Mouse (Mus musculus): ENCODE results near the gene Ptprm.
"Not testable (repeated sequence)": the region's sequence is repeated elsewhere in the genome, so short reads cannot be mapped to it uniquely, and the experiment has no call there.

Gene Ptprm

DNA sequence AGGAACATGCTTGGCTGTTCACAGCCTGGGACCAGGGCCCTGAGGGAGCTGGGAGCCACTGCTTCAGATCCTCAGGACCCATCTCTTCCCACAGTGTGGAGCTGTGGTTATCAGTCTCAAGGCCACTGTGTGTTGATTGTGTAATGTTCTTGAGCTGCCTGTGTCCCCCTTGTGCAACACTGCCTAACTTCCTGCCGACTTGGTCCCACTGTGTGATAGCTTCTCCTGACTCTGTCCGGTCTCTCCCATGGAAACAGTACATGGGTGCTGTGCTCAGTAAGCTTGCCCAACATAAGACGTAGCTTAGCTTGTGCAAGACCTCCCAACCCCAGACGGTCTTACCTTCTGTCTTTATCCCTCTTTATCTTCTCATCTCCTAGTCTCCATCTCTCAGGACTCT, 507.2 kb downstream of the Ptprm start:
- not testable (repeated sequence) for DNase-seq

DNA sequence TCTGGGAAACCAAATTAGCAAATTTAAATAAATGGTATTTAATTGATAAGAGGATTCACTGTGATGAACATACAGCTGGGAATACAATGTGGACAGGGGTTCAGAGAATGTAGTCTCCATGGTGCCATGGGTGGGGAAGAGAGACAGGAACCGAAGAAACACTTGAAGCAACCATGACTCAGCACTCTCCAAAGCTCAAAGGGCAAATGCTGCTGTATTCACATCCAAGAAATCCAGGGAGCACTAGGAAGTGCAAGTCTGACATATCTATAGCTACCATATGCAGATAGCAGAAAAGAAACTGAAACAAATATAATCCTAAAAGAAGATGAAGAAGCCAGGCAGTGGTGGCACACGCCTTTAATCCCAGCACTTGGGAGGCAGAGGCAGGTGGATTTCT, 531.9 kb downstream of the Ptprm start:
- DNase-seq, result no peak

DNA sequence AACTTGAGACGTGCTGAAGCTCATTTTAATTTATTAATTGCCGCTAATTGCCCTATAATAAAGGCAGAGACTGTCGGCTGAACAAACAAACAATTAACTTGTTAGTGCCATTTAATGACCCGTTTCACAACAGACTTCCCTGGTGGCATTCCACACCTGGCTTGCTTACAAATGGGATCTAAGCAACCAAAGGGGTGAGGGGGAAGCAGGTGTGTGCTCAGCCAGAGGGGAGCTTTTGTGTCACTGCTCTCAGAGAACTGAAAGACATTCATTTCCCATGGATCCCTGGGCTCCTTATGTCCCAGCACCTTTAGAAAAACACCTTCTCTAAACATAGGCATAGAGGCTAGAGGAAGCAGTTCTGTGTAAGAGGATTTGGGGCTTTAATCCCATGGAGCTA, 536.9 kb downstream of the Ptprm start:
- DNase-seq, result no peak

DNA sequence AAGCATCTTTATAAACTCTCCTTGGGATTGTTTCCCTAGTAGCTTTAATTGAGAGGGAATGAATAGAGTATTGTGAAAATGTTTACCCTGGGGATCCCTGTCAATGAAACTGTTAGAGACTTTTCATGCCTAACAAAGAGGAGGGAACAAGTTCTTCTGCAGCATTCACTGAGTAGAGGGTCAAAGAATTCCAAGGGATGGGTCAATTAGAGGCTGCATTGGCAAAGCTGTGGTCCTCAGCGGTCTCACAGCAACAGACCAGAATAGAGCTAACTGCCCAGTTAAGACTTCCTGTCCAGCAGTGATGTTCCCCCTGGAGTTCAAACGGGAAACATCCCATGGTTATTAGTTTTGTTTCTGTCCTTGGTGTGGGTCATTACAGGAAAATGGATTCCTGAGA, 538.3 kb downstream of the Ptprm start:
- DNase-seq, result no peak

DNA sequence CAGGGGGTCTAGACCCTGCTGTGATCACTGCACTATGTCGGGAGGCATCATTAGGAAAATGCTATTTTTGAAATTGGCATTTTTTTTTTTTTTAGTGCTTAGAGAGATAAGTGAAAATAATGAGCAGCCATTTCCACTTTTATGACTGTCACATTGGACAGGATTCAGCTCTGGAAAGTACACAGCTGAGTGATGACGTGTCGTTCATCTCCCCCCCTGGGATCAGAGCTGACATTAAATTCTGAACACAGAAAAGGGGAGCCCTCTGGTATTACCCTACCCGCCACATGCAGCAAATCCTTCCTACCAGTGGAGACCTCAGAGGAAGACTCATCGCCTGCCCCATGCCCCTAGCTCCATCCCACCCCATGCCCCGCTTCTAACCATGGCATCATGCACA, 540.5 kb downstream of the Ptprm start:
- no peak for DNase-seq

DNA sequence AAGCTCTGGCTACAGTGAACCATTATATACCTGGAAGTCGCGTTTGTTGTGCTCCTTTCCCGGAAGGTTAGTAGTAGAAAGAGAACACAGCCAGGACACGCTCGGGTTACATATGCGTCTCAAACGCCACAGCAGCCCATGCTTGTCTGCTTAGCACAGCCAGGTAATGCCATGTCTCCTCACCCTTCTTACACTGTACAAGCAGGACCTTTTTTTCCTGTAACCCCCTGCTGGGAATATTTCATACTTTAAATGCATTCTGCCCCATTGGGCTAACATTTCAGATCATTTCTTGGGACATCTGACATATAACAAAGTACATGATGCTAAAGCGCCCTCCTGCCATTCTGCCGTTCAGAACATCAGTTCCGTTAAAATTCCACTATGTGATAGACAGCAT, 540.9 kb downstream of the Ptprm start:
- DNase-seq, result no peak

DNA sequence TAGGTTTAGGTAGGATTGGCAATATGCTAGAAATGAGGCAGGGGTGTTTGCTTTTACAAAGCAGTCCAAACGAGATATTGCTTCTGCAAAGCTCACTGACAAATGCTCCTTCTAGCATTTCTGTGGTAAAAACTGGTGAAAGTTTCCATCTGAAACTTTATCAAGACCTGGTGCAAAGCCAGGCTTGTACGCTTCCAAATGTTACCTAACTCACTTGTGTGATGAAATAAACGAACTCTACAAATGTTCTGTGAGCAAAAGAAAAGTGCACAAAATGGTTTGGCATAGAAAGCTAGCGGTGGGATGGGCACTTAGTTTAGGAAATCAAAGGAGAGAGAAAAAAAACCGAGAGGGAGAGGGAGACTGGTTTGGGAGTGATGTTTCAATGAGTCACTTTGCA, 544.5 kb downstream of the Ptprm start:
- DNase-seq, result no peak

DNA sequence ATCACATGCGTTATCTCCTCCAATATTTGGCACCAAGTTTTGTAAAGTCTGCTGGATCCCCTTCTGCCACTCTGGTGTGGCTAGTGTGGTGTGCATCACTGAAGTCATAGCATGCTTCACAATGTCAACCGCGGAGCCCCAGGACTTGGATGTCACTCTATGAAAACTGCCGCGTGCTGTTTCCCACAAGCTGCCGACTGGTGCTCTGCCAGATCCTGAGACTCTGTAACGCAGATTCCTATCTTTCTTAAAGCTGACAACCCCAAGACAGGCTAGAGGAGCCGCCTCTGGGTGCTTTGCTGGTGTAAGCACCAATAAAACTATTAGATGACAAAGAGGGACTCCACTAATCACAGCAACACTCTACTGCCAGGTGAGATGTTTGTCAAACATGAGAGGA, 546.1 kb downstream of the Ptprm start:
- DNase-seq, result no peak

DNA sequence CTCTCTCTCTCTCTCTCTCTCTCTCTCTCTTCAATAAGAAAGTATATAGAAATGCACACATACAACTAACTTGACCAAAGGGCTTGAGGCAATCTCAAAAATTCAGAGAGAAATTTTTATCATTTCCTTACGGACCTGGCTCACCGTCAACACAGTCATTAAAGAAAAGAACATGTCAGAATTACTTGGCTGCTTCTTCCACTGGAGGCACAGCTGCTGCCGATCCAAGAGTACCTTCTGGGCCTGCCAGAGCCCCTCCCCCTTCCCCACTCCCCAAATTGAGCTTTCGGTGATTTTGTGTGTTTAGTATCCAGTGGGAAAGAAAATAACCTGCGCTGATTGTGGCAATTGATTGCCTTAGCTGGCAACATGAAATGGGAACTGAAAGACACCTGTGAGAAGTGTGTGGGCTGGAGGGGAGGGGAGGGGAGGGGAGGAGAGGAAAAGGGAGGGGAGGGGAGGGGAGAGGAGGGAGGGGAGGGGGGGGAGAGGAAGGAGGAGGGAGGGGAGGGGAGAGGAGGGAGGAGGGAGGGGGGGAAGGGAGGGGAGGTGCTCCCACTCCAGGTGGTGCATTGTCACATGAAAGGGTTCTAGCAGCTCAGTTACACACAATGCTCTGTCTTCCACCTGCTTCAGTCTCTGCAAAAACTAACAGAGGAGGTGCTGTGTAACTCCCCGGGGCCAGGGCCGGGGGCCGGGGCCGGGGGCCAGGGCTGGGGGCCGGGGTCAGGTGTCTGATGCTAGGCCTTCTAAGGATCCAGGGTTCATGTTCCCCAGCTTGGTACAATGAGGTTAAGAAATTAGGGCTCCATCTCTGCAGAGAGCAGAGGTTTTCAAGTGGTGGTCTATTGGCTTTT, 552.2 kb downstream of the Ptprm start:
- DNase-seq, result no peak

DNA sequence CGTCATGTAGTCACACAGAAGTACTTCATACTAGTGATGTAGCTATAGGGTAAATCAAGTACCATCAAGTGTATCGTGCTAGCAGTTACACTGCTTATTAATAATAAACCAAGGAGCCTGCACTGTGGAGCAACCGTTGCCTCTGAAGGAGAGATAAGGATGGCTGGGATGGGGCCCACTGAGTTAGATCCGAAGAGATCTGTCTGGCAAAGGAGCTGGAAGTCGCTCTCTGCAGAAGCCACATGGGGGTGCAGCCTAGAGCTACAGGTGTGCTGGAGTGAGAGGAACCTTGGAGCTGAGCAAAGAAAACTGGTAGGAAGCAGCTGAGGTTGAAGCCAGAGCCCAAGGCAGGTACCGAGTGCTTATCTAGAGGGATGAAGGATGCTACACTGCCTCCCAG, 554.0 kb downstream of the Ptprm start:
- DNase-seq, result no peak

DNA sequence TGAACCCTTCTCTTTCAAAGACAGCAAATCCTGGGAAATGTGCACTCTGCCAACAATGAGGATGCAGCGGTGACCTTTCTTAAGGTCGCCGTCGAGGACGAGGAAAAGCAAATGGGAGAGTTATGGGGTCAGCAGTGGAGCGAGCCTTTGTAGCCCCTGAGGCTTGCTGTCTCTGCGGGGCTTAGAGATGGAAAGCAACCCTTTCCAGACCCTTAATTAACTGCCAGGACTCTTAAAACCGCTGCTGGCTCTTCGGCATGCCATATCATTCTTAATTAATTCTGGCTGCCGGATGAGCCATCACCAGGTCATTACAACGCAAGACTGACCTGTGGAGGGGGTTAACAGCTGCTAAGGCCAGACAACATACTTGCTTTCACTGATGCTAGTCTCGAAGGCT, 568.1 kb downstream of the Ptprm start:
- no peak for DNase-seq

DNA sequence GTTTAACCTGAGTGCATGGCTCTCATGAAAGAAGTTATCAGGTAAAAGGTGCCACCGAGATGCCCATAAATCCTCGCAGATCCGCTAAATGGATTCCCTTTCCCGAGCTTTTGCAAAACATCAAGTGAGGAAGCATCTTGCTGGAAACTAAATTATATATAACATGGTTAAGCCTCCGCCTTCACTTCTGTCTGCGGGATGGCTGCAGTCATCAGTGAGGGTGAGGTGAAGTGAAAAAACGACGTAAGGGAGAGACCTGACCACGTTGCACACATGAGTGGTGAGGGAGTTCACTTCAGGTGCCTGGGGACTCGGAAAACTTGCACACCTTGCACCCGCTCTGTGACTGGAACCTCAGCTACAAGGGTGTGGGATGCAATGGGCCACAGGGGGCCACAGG, 568.7 kb downstream of the Ptprm start:
- no peak for DNase-seq

DNA sequence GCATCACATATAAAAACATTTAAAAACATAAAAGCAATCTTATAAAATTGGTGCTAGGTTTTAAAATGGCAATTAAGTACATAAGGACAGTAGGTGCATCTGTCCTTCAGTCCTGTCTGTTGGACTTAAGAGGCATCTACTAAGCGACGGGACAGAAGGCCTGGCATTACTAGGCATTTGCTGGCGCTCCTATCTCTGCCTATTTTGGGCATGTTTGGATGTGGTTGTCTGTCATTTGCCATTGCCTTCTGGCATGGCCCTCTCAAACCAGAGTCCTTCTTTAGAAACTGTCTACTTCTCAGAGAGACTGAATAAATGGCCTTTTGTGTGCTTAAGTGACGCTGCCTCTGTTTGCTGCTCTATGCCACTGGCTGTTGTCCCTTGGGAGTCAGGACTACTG, 570.7 kb downstream of the Ptprm start:
- no peak for DNase-seq

DNA sequence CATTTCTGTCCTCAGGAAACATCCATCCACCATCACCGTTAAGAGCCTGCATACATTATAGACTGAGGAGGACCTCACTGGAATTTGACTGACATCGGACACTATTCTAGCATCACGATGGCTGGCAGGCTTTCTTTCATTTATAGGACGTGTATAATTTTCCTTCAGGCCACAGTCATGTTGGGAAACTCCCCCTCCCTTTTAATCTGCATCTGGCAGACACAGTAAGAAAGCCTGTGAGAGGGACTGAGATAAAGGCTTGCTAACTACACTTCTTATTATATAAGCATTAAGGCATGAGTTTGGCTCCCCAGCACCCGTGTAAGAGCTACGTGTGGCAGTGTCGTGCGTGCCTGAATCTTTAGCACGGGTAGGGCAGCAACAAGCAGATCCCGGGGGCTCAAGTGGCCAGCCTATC, 571.2 kb downstream of the Ptprm start:
- DNase-seq, result no peak

DNA sequence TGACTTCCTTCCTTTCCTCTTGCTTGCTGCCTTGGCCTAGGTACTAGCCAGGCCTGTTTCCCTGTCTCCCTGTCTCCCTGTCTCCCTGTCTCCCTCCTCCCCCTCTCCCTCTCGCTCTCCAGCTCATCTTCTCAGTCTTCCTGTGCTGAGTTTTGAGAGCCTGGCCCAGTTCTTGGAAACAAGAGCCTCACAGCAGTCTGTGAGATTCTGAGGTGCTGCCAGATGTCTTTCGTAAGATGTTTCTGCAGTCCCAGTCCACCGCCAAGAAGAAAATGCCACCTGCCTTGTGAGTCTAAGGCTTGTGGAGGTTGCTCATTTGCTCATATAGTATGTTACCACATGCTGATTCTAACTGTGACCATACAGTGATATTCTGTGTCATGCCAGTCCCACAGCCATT, 572.3 kb downstream of the Ptprm start:
- DNase-seq, result no peak

DNA sequence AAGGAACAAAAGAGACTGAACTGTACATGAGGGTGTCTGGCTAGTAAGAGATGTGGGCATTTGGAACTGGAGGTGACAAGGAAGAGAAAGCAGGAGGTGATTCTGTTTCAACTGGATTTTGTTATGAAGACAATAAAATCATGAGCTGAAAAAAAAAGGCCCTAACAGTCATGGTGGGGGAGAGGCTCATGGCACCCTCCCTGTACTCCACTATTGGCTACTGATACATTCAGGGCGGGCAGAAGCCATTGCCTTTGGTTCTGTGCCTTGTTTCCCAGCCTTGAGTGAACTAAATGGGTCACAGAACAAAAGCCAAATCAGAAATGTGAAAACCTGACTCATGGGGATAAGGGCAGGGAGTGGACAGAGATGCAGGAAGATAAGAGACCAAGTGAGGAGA, 575.2 kb downstream of the Ptprm start:
- DNase-seq, result no peak

DNA sequence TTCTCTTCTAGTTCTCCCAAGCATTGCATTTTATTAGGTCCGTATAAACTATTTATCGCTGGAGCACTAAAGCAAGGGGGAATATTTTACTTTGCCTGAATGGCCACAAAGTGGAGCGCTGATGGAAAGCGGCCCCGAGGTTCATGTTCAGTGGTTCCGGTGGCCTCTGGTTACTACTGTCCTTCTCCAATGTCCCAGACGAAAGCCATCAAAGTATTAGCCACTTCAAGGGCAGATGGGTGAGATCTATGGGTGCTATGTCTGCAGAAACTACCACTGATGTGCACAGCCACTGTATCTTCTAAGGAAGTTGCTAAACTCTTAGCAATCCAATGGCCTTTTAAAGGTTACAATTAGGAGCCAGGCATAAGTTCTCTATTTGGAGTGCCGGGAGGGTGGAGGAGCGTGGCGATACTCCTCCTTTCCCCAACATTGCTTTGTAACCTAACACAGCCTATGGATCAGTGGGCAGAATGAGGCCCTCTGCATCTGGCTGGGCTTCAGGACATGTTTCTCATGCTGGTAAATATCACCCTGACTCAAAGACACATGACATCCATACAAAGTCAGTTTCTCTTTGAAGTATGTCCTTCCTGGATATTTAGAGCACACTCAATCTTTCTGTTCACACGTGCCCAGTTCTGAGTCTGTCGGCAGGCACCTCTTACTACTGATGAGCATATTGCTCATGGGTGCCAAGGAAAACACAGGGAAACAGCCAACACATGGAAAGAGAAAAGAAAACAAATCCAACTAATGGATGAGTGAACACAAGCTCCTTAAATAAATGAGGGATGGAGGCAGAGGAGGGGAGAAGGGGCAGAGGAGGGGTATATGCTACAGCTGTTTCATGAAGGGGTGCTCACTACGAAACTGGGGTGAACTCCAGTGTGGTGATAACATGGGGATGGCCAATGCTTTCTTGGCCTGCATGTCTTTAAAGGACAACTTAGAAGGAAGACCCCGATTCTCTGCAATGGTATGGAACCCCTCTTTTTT, 584.6 kb downstream of the Ptprm start:
- no peak for DNase-seq

DNA sequence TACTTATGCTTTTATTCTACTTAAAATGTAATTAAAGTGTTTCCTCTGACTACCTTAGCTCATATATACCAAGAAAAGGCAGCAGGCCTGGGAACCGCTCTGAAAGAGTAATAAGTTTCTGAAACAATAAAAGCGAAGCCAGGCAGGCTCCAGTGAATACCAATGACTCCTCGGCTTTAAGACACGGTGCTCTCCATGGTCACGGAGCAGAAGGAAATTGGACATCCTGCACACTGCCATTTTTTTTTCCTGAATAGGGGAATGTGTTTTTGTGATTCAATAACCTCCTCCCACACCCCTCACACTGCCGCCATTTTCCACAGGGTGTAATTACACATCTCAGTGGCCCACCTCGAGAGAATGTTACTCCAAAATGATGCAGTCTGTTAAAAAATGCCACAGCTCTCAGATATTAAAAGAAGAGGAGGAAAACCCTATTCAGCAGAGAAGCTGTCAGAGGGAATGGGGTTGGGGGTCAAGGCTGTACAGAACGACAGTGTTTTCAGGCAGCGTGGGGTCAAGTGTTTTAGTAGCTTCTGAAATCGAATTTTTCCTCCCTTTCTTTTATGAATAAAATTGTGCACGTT, 585.5 kb downstream of the Ptprm start:
- DNase-seq, result no peak

DNA sequence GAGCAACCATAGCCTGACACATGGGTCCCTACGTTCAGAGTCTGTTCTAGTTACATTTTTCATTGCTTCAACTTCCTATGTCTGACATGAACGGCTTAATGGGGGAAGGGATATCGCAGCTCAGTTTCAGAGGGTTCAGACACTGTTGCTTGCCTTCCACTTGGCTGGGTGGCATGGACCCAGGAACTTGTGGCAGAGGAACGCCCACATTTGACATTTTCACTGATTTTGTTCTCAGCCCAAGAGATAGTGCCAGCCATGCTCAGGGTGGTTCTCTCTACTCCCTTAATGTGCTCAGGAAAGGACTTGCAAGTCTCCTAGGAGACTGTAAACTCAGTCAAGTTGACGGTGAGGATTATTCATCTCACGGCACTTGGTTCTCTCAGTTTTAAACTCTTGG, 588.1 kb downstream of the Ptprm start:
- DNase-seq, result no peak

DNA sequence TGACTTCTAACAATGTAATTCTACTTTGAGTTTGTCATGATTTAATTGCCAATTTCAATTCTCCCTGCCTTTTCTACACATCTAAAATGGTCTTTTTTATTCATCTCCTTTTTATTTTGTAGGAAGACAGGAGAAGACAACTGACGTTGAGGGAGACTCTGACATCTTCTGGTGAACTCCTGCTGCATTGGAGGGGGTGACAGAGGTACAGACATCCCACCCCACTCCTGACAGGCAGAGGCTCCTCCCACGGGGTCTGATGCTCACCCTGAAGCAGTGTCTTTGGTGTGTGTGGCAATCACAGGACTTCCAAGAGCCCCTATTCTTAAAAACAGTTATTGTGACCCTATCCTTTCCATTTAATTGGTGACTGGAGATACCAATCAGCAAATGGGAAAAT, 589.8 kb downstream of the Ptprm start:
- DNase-seq, result no peak

DNA sequence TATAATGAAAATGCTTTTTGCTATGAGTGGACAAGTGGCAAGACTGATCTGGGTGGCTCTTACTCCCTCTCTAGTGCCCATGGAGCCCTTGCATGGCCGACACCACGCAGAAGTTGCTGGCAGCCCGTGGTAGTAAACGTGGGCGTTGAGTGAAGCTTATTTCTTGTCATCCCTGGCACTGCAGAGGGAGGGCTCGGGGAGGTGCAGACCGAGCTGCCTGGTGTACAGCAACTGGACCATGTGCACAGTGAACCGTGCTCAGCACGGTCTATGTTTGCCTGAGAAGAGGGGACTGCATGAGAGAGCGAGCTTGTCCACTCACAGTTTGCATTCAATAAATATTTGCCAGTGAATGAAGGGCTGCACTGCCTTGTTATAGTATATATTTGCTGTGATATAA, 591.5 kb downstream of the Ptprm start:
- DNase-seq, result no peak

DNA sequence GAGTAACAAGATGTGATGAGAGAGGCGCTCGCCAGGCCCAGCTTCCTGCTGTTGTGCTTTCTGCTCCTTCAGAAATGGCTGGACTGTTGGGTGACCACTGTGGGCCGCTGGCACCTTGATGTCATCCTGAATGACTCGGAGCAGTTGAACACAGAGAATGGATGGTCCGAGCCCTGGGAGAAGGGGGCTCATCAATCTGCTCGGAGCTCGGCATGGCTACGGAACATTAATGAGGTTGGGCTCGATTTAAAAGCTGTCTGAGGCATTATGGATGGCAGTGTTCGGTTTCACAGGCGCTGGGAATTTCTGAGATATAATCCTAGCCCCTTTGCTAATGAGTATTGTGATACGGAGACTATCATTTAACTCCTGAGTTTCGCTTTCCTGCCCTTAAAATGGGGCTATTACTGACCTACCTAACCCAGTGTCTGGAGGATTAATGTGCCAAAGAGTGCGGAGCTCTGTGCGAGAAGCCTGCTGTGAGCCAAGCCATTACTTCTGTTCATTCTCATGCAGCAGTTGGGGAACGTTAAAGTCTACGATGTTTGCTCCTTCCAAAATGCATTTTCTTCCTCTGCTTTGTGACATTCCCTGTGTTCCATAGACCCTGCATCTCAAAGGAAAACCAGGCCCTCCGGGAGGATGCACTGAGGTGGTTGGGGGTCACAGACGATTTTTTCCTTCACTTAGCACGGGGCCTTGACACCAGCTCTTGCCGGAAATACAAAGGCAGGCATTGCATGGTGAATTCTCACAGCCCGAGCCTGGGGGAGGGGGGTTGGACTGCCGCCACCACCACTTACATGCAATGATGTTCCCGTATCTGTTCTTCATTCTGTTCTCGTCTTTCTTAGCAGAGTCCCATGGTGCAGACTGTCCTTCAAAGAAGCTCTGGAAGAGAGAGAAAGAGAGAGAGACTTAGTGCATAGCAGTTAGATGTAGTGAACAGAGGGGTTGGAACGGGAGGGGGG, 592.6 kb downstream of the Ptprm start:
- no peak for DNase-seq

Data from thymus, postnatal 4 days (tissue).